Mouse (Mus musculus): ENCODE data around the gene Cntfr.
"Not testable (repeated sequence)": the region's sequence is repeated elsewhere in the genome, so short reads cannot be mapped to it uniquely, and the experiment has no call there.

GRCm38 (mm10) chr4:41698421-41699016 is 1.6 kb upstream of the Cntfr start:
- TF ChIP-seq CTCF (IDR thresholded peaks at IDR 0.05; ENCODE audit: low read depth, low read length); POLR2A (IDR thresholded peaks at IDR 0.05; ENCODE audit: borderline replicate concordance, low read depth, low read length): not testable (repeated sequence)
